Mouse (Mus musculus) heart, postnatal 14 days (tissue): ENCODE data around the gene Anp32e. TPM values are rescaled to one million over a fixed set of nuclear protein-coding genes. Genes with fewer than 3 reads are reported as not detected.
A peak's percentile ranks its signal among the peaks of the same experiment; 100 is the strongest.
"Not testable (repeated sequence)": the region's sequence is repeated elsewhere in the genome, so short reads cannot be mapped to it uniquely, and the experiment has no call there.

Source experiments
- DNase-seq, 2 experiments: peaks; one replicate each; pipeline ENCODE4 v3.0.0; 2021 to 2022
- intact Hi-C: fragments of 180-260 bp; cut with DNase I; formaldehyde crosslinking; loops from one replicate; pipeline ENCODE4 v1.15.1; 2025
- total RNA-seq, 2 experiments: library from RNA; stranded (reverse); gene quantifications; 2 replicates each; pipeline ENCODE4 v1.2.3; 2021

Gene Anp32e
- total RNA-seq, 2 experiments from 2014 or later = 72.7 to 86.1 TPM

DNA sequence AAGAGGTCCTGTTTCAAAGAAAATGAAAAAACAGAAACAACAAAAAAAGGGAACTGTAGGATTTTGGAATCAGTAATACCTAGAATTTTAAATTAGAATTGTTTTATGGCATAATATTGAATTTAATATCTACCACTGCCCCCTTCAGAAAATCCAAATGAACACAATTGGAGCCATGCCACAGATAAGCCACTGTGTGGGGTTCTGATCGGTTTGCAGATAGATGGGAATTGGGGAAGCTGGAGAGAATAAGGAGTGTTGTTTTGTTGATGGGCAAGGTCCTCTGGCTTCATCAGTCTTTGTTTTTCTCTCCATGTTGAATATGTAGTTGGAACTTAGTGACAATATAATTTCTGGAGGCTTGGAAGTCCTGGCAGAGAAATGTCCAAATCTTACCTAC lies 5.4 kb downstream of the Anp32e start:
- no peak for DNase-seq
- intact Hi-C loops = no loop called here

GRCm38 (mm10) chr3:95938217-95938616 lies 9.2 kb downstream of the Anp32e start:
- no peak for DNase-seq
- intact Hi-C loops = loop anchor here (2.0 kb wide), 1 partner anchor 27 kb away; no protein-coding TSS in a partner anchor

GRCm38 (mm10) chr3:95938835-95939234 lies 9.8 kb downstream of the Anp32e start:
- intact Hi-C loops = loop anchor here (2.0 kb wide), 1 partner anchor 26 kb away; no protein-coding TSS in a partner anchor
- DNase-seq = no peak

DNA sequence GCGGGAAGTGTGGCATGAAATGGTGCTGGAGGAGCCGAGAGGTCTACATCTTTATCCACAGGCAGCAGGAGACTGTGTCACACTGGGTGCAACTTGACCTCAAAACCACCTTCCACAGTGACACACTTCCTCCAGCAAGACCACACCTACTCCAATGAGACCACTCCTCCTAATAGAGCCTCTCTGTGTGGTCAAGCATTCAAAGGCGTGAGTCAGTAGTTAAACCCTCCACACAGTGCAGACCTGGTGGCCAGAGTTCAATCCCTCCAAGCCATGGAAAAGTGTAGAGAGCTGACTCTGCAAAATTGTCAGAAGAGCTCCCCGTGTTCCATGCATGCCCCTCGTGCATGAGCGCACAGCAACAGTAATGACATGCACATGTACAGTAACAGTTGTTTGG lies 13.7 kb downstream of the Anp32e start:
- intact Hi-C loops = no loop called here
- DNase-seq = no peak

DNA sequence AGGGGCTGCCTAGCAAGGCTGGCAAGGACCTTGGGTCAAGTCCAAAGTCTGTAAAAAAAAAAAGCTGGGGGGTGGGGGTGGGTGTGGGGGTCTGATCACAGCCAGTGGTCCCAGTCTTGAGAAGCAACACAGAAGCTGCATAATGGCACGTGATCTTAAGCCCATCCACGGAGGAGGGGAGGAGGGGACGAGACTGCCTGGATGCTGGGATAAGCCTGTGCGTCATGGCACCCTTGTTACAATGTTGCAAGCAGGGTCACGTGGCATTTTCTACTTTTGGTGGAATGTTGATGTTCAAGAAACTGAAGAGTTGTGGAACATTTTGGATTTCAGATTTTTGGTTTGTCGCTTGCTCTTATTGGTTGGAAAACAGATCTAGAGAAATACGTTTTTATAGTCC lies 14.2 kb downstream of the Anp32e start:
- intact Hi-C loops = no loop called here
- no peak for DNase-seq

DNA sequence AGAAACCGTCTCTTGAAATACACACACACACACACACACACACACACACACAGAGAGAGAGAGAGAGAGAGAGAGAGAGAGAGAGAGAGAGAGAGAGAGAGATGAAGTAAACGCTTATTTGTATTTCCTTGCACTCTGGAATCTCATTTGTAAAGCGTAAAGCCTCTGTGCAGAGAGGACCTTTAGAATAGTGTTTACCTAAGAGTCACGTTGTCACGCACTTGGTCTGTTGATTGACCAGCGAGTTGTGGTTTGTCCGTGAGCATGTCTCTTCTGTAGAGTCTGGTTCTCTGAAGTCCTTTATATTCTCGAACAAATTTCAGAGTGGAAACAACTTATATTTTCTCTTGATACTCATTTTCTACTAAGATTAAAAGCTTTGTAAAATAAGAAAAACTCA lies 15.7 kb downstream of the Anp32e start:
- intact Hi-C loops = no loop called here
- no peak for DNase-seq

- intact Hi-C loops = loop anchor here (2.0 kb wide), 1 partner anchor 15 kb away; no protein-coding TSS in a partner anchor
- no peak for DNase-seq
Measured at GRCm38 (mm10) chr3:95945731-95946240, 16.7 kb downstream of the Anp32e start.

GRCm38 (mm10) chr3:95948325-95948724 lies 19.3 kb downstream of the Anp32e start:
- intact Hi-C loops = no loop called here
- DNase-seq = no peak

GRCm38 (mm10) chr3:95950763-95951551 lies 21.9 kb downstream of the Anp32e start:
- intact Hi-C loops = no loop called here
- peak; percentile 90 to 93 for DNase-seq

GRCm38 (mm10) chr3:95951566-95951965 lies 22.5 kb downstream of the Anp32e start:
- intact Hi-C loops, DNase-seq: not testable (repeated sequence)

- intact Hi-C loops = no loop called here
- no peak for DNase-seq
Measured at GRCm38 (mm10) chr3:95953023-95953422, 24.0 kb downstream of the Anp32e start.

DNA sequence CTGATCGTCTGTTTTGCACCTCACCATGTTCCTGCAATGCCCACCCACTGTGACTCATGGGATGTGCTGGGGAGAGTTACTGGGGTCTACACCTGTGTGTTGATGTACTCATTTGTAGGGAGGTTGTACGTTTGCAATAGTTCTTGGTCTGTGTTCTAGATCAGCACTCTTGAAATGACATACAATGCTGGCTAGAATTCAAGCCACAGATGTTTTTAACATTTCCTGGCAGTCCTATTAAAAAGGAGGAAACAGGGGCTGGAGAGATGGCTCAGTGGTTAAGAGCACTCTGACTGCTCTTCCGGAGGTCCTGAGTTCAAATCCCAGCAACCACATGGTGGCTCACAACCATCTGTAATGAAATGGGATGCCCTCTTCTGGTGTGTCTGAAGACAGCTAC lies 24.5 kb downstream of the Anp32e start:
- intact Hi-C loops = no loop called here
- DNase-seq = no peak

DNA sequence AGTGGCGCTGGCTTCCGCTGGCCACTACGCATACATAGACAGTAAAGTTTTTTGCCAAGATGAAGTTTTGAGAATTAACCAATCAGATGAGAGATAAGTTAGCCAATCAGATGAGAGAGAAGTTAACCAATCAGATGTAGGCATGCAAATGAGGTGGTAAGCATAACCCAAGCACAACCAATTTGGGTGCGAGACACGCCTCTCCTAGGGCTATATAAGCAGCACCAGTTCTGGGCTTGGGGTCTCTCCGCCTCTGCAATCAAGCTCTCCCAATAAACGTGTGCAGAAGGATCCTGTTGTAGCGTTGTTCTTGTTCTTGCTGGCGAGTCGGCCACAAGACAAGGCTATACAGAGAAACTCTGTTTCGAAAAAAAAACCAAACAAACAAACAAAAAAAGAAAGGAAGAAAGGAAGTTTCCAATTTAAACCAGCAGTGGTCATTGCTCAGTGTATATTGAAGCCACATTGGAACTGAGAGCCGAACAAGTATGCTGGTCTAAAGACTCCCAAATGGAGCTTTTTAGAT lies 25.7 kb downstream of the Anp32e start:
- intact Hi-C loops, DNase-seq: not testable (repeated sequence)

- DNase-seq = no peak
- intact Hi-C loops = no loop called here
Measured at GRCm38 (mm10) chr3:95955318-95955717, 26.3 kb downstream of the Anp32e start.

GRCm38 (mm10) chr3:95957359-95958148 lies 28.5 kb downstream of the Anp32e start:
- peak; percentile 54 to 72 for DNase-seq
- intact Hi-C loops = no loop called here

DNA sequence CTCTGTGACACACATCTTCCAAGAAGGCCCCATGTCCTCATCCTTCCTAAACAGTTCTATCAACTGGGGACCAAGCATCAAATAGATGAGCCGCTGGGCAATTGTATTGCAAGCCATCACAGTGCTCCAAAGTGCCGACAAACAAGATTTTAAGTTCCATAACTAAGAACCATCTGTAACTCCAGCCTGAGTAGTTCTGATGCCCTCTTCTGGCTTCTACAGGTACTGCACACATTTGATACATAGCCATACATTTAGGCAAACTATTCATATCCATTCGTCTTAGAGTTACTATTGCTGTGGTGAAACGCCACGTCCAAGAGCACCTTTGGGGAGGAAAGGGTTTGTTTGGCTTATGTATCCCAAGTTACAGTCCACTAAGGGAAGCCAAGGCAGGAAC lies 30.0 kb downstream of the Anp32e start:
- peak in 1 of 2 experiments; percentile 51 for DNase-seq
- intact Hi-C loops = no loop called here

DNA sequence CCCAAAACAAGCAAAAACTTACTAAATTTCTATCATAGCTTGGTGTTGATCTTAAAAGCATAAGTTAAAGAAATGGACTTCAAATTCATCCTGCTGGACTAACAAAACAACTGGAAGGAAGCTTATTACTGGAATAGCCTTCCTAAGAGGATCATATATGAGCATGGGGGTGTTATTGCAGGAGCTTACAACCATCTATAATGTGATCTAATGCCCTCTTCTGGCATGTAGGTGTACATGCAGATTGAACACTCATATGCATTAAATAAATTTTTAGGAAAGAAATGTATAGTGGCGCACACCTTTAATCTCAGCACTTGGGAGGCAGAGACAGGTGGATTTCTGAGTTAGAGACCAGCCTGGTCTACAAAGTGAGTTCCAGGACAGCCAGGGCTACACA lies 30.8 kb downstream of the Anp32e start:
- intact Hi-C loops = loop anchor here (5.0 kb wide), 1 partner anchor 98 kb away; no protein-coding TSS in a partner anchor
- no peak for DNase-seq

- intact Hi-C loops = loop anchor here (5.0 kb wide), 1 partner anchor 100 kb away; no protein-coding TSS in a partner anchor
Measured at GRCm38 (mm10) chr3:95962182-95962581, 33.1 kb downstream of the Anp32e start.

DNA sequence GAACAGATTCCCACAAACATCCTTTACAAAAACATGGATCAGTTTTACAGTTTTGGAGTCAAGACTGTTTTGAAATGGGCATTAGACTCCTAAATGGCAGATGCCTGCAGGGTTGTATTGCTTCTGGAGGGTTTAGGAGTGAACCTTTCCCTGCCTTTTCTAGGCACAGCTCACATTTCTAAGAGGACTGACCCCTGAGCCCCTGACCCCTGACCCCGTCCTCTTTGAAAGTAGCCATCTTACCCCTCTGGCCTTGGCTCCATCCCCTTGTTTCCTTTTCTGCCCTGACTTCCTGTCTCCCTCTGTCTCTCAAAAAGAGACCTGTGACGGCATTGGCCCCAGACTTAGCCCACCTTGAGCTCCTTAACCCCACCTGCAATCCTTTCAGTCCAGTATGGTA lies 34.2 kb downstream of the Anp32e start:
- intact Hi-C loops = loop anchor here (5.0 kb wide), 1 partner anchor 101 kb away; no protein-coding TSS in a partner anchor
- no peak for DNase-seq

More at GRCm38 (mm10) chr3:95962182-95962581, 33.1 kb downstream of the Anp32e start:
- not testable (repeated sequence) for DNase-seq

GRCm38 (mm10) chr3:95963681-95964080 lies 34.6 kb downstream of the Anp32e start:
- no peak for DNase-seq
- intact Hi-C loops = loop anchor here (2.0 to 5.0 kb wide), 2 partner anchors 25 to 101 kb away; no protein-coding TSS in a partner anchor
